Mouse (Mus musculus): ENCODE results near the gene Zcrb1.

GRCm38 (mm10) chr15:93435998-93436397 is 37.9 kb upstream of the Zcrb1 start:
- TF ChIP-seq CTCF (IDR thresholded peaks at IDR 0.05; ENCODE audit: extremely low read depth, insufficient read depth, insufficient read length, insufficient replicate concordance) (no peak), POLR2A (IDR thresholded peaks at IDR 0.05; ENCODE audit: low read depth, low read length) (no peak)
